Mouse (Mus musculus): ENCODE results near the gene Nt5c3. TPM values are rescaled to one million over a fixed set of nuclear protein-coding genes. Genes with fewer than 3 reads are reported as not detected.

Nt5c3 gene
- total and polyA plus RNA-seq, 3 experiments = 59.2 to 71.1 TPM; not detected in 1

DNA sequence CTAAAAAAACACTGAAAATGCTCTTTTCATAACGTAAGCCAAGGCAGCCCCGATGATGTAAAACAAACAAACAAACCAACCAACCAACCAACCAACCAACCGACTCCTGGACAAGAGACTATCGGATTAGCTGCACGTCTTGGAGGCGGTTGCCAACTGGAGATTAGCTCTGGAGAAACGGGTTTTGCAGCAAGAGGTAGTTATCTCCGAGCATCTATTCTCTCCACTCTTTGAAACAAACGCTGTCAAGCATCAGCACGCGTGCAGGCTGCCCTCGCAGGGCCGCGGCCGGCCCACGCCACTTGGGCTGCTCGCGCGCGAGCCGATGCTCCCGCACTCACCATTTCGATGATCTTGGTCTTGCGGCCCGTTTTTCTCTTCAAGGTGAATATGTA, 404 bp downstream of the Nt5c3 start:
- Histone ChIP-seq H3K9me3 (replicated peaks; ENCODE audit: insufficient read depth, low read length) (no peaks in the 10 kb centered on the region), H3K9ac (ENCODE audit: control insufficient read depth, low read depth, low read length, poor library complexity, severe bottlenecking) (peak overlapping the region; percentile 76), H3K36me3 (ENCODE audit: control insufficient read depth in 1 of 2, insufficient read depth in 2 of 2, low read length in 2 of 2) (peaks cover 0 to 36% of the 10 kb centered on the region in 2 experiments; a peak in 2 of 4 replicates), H3K27ac (ENCODE audit: control insufficient read depth, low read depth, low read length) (peak overlapping the region; percentile 70), H3K79me2 (ENCODE audit: control insufficient read depth, insufficient read depth, low read length, poor library complexity) (peaks cover 35% of the 10 kb centered on the region), H3K4me3 (ENCODE audit: control insufficient read depth in 1 of 2, insufficient read depth in 1 of 2, low read depth in 2 of 2, low read length in 2 of 2) (peak overlapping the region; percentile 78 to 95), H3K4me1 (ENCODE audit: control insufficient read depth in 1 of 2, insufficient read depth in 2 of 2, low read length in 2 of 2) (peaks cover 23 to 27% of the 10 kb centered on the region in 2 experiments), H3K27me3 (ENCODE audit: control insufficient read depth in 1 of 2, insufficient read depth in 2 of 2, low read length in 2 of 2) (no peaks in the 10 kb centered on the region)
- DNase-seq (ENCODE audit: low read depth, low spot score) = peak; percentile 87
- TF ChIP-seq MXI1 (IDR thresholded peaks at IDR 0.05; ENCODE audit: low read depth, low read length) (peak; percentile 80), GATA1 (IDR thresholded peaks at IDR 0.05; ENCODE audit: low read depth, low read length) (peak; percentile 66; the same call in 1 of the 2 replicates), HCFC1 (IDR thresholded peaks at IDR 0.05; ENCODE audit: low read depth, low read length) (no peak), ZMIZ1 (IDR thresholded peaks at IDR 0.05; ENCODE audit: low read depth, low read length) (peak; percentile 65; the same call in 1 of the 2 replicates), NELFE (IDR thresholded peaks at IDR 0.05; ENCODE audit: low read depth, low read length) (no peak), ETS1 (IDR thresholded peaks at IDR 0.05; ENCODE audit: low read depth, low read length) (peak; percentile 79), SIN3A (IDR thresholded peaks at IDR 0.05; ENCODE audit: low read length) (peak; percentile 83), ELF1 (IDR thresholded peaks at IDR 0.05; ENCODE audit: low read depth, low read length) (no peak), CHD2 (IDR thresholded peaks at IDR 0.05; ENCODE audit: low read length) (no peak), MAX (IDR thresholded peaks at IDR 0.05; ENCODE audit: low read length) (peak; percentile 69; the same call in 1 of the 2 replicates), POLR2AphosphoS5 (IDR thresholded peaks at IDR 0.05; ENCODE audit: borderline replicate concordance, low read depth, low read length) (no peak), NRF1 (IDR thresholded peaks at IDR 0.05; ENCODE audit: insufficient read depth, low read depth, low read length, poor library complexity, severe bottlenecking) (no peak), TAL1 (IDR thresholded peaks at IDR 0.05; ENCODE audit: low read length) (peak; percentile 20; the same call in 1 of the 2 replicates), ZNF384 (IDR thresholded peaks at IDR 0.05; ENCODE audit: low read depth, low read length) (0 out of 2 replicates have a peak, but pooled peaks have one; percentile 48), ZC3H11A (IDR thresholded peaks at IDR 0.05; ENCODE audit: low read depth, low read length) (no peak), MAFK (IDR thresholded peaks at IDR 0.05; ENCODE audit: borderline replicate concordance, low read depth, low read length) (no peak), ZKSCAN1 (IDR thresholded peaks at IDR 0.05; ENCODE audit: low read depth, low read length) (no peak), POLR2AphosphoS2 (IDR thresholded peaks at IDR 0.05; ENCODE audit: low read length) (no peak), TBP (IDR thresholded peaks at IDR 0.05; ENCODE audit: low read depth, low read length) (no peak), TCF12 (IDR thresholded peaks at IDR 0.05; ENCODE audit: low read depth, low read length) (peak; percentile 71), BHLHE40 (IDR thresholded peaks at IDR 0.05; ENCODE audit: borderline replicate concordance, low read depth, low read length) (peak; percentile 57; the same call in 1 of the 2 replicates), E2F4 (IDR thresholded peaks at IDR 0.05; ENCODE audit: borderline replicate concordance, low read depth, low read length) (no peak), MYB (IDR thresholded peaks at IDR 0.05; ENCODE audit: low read depth, low read length) (peak; percentile 61), KAT2A (conservative IDR thresholded peaks at IDR 0.05; ENCODE audit: low read depth, low read length) (no peak), MYC (IDR thresholded peaks at IDR 0.05; ENCODE audit: low read depth, low read length) (no peak), UBTF (IDR thresholded peaks at IDR 0.05; ENCODE audit: borderline replicate concordance, insufficient read depth, low read depth, low read length) (no peak), RCOR1 (IDR thresholded peaks at IDR 0.05; ENCODE audit: low read depth, low read length) (peak; percentile 44), POLR2A (IDR thresholded peaks at IDR 0.05; ENCODE audit: control insufficient read depth in 1 of 2, insufficient read depth in 1 of 2, low read depth in 1 of 2, low read length in 2 of 2, poor library complexity in 1 of 2) (no peak; a peak in 1 of 4 replicates), USF2 (IDR thresholded peaks at IDR 0.05; ENCODE audit: borderline replicate concordance in 1 of 2, insufficient read depth in 1 of 2, low read depth in 1 of 2, low read length in 2 of 2) (no peak), CHD1 (IDR thresholded peaks at IDR 0.05; ENCODE audit: low read depth, low read length) (no peak), JUND (IDR thresholded peaks at IDR 0.05; ENCODE audit: low read depth, low read length) (no peak), SMC3 (IDR thresholded peaks at IDR 0.05; ENCODE audit: low read depth, low read length) (no peak), USF1 (IDR thresholded peaks at IDR 0.05; ENCODE audit: low read depth, low read length) (no peak), MEF2A (IDR thresholded peaks at IDR 0.05; ENCODE audit: extremely low read depth, insufficient replicate concordance, low read depth, low read length, poor library complexity, severe bottlenecking) (no peak), RAD21 (IDR thresholded peaks at IDR 0.05; ENCODE audit: low read depth, low read length) (no peak), MAZ (IDR thresholded peaks at IDR 0.05; ENCODE audit: low read depth, low read length) (no peak), GABPA (IDR thresholded peaks at IDR 0.05; ENCODE audit: low read depth, low read length) (no peak), EP300 (IDR thresholded peaks at IDR 0.05; ENCODE audit: low read depth in 1 of 2, low read length in 2 of 2) (peak; percentile 63 to 76)

All from MEL (cell line).